Mouse (Mus musculus): ENCODE results near the gene Runx2. TPM values are rescaled to one million over a fixed set of nuclear protein-coding genes. Genes with fewer than 3 reads are reported as not detected.

Runx2 gene
- polyA plus RNA-seq, 1 experiment, result not detected

DNA sequence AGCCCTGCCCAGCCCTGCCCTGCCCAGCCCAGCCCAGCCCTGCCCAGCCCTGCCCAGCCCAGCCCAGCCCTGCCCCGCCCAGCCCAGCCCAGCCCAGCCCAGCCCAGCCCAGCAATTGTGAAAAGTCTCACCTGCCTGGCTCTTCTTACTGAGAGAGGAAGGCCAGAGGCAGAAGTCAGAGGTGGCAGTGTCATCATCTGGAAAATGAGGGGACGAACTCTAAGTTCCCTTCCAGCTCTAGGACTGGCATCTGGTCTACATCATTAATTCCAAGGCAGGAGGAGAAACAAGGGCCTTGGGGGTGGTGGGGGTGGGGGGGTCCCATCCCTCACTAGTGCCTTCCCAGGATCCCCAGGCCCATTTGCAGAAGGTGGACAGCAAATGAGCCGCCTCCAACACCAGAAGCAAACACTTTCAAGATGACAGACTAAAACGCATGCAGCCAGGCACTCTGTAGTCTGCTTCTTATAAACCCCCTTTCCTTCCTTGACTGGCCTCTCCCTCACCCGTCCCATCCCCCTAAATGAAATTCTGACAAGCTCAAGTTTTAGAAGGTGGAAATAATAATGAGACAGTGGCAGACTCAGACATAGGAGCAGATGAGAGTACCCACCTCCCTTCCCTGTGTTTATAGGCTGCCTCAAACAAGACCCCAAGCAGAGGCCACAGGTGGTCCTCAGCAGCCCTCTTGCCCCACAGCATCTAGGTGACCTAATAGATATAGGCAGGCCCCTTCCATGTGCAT is 204.5 kb downstream of the Runx2 start:
- TF ChIP-seq CTCF (IDR thresholded peaks at IDR 0.05; ENCODE audit: insufficient read depth, low read depth, low read length), result no peak
- TF ChIP-seq POLR2A (IDR thresholded peaks at IDR 0.05; ENCODE audit: insufficient read depth, low read depth, low read length), result no peak
- peaks cover 20% of the 10 kb centered on the region for H3K4me1 ChIP-seq (ENCODE audit: control insufficient read depth, insufficient read depth, low read length)
- no peak overlapping the region for H3K27ac ChIP-seq (ENCODE audit: insufficient read depth, low read depth, low read length)
- 83% methylated on average over 5 of the region's 5 CpGs for WGBS
- H3K4me3 ChIP-seq (ENCODE audit: insufficient read depth, low read depth, low read length), result no peak overlapping the region

DNA sequence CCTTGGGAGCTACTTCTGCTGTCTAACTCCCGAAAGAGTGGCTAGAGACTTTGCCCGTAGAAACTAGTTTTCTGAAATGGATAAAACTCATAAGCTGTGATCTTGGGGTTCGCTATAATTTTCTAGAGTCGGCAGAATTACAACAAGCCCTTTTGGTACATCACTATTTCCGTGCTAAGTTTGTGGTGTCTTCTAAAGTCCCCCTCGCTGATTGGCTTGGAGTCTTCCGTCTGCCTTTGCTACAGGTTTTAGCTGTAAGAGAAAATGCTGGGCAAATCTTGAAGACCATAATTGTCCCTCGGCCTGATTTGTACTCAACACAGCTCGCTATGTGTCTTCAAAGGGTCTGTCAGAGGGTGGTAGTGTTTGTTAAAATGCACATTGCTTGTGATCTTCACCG is 205.2 kb downstream of the Runx2 start:
- H3K27ac ChIP-seq (ENCODE audit: insufficient read depth, low read depth, low read length), result no peak overlapping the region
- H3K4me1 ChIP-seq (ENCODE audit: control insufficient read depth, insufficient read depth, low read length), result peaks cover 19% of the 10 kb centered on the region
- WGBS, result 91% methylated on average over 10 of the region's 10 CpGs
- H3K4me3 ChIP-seq (ENCODE audit: insufficient read depth, low read depth, low read length), result no peak overlapping the region
- TF ChIP-seq POLR2A (IDR thresholded peaks at IDR 0.05; ENCODE audit: insufficient read depth, low read depth, low read length), result no peak
- TF ChIP-seq CTCF (IDR thresholded peaks at IDR 0.05; ENCODE audit: insufficient read depth, low read depth, low read length), result no peak

GRCm38 (mm10) chr17:44608907-44609306 is 205.7 kb downstream of the Runx2 start:
- 89% methylated on average over 4 of the region's 4 CpGs for WGBS
- TF ChIP-seq POLR2A (IDR thresholded peaks at IDR 0.05; ENCODE audit: insufficient read depth, low read depth, low read length), result no peak
- no peak for TF ChIP-seq CTCF (IDR thresholded peaks at IDR 0.05; ENCODE audit: insufficient read depth, low read depth, low read length)
- peaks cover 17% of the 10 kb centered on the region for H3K4me1 ChIP-seq (ENCODE audit: control insufficient read depth, insufficient read depth, low read length)
- H3K4me3 ChIP-seq (ENCODE audit: insufficient read depth, low read depth, low read length), result no peak overlapping the region
- H3K27ac ChIP-seq (ENCODE audit: insufficient read depth, low read depth, low read length), result no peak overlapping the region

DNA sequence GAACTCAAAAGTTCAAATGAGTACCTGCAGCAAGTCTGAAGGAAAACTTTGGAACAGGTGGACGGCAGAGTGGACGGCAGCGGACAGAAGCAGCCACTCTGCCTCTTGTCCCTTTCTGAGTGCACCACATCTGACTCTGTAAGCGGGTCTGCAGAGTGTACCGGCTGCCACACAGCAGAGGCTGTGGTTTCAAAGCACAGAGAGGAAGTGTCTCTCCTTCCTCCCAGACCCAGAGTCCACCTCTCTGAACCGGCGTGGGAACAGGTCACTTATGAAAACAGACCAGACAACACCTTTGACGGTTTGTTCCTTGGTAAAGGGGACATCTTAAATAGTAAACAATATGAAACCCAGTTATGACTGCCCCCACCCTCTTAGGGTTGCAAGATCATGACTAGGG is 207.2 kb downstream of the Runx2 start:
- TF ChIP-seq POLR2A (IDR thresholded peaks at IDR 0.05; ENCODE audit: insufficient read depth, low read depth, low read length) (no peak), CTCF (IDR thresholded peaks at IDR 0.05; ENCODE audit: insufficient read depth, low read depth, low read length) (no peak)
- 95% methylated on average over 8 of the region's 8 CpGs for WGBS
- no peak overlapping the region for H3K4me3 ChIP-seq (ENCODE audit: insufficient read depth, low read depth, low read length)
- H3K27ac ChIP-seq (ENCODE audit: insufficient read depth, low read depth, low read length), result no peak overlapping the region
- H3K4me1 ChIP-seq (ENCODE audit: control insufficient read depth, insufficient read depth, low read length), result peaks cover 11% of the 10 kb centered on the region

GRCm38 (mm10) chr17:44606245-44606644 is 208.4 kb downstream of the Runx2 start:
- WGBS, result 94% methylated on average over 7 of the region's 7 CpGs
- Histone ChIP-seq H3K4me3 (ENCODE audit: insufficient read depth, low read depth, low read length) (no peak overlapping the region), H3K4me1 (ENCODE audit: control insufficient read depth, insufficient read depth, low read length) (peaks cover 15% of the 10 kb centered on the region), H3K27ac (ENCODE audit: insufficient read depth, low read depth, low read length) (no peak overlapping the region)
- no peak for TF ChIP-seq POLR2A (IDR thresholded peaks at IDR 0.05; ENCODE audit: insufficient read depth, low read depth, low read length)
- no peak for TF ChIP-seq CTCF (IDR thresholded peaks at IDR 0.05; ENCODE audit: insufficient read depth, low read depth, low read length)

DNA sequence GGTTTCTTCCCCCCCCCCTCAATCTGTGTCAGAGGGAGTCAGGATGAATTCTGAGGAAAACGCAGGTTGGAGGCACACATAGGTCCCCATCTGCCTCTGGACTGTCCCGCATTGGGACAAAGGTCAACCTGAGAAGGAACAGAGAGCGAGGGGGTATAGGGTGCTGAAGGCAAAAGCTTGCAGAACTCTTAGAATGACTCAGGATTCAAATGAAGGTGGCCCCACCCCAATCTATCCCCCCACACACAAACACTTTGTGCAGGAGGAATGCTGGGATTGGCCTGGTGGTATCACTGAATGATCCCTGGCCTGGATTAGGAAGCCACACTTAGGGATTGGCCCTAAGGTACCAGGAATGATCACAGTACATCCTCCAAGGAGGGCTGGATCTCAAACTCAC is 208.8 kb downstream of the Runx2 start:
- Histone ChIP-seq H3K4me3 (ENCODE audit: insufficient read depth, low read depth, low read length) (no peak overlapping the region), H3K4me1 (ENCODE audit: control insufficient read depth, insufficient read depth, low read length) (peaks cover 17% of the 10 kb centered on the region), H3K27ac (ENCODE audit: insufficient read depth, low read depth, low read length) (no peak overlapping the region)
- TF ChIP-seq CTCF (IDR thresholded peaks at IDR 0.05; ENCODE audit: insufficient read depth, low read depth, low read length), result no peak
- no peak for TF ChIP-seq POLR2A (IDR thresholded peaks at IDR 0.05; ENCODE audit: insufficient read depth, low read depth, low read length)
- 87% methylated on average over 3 of the region's 3 CpGs for WGBS

DNA sequence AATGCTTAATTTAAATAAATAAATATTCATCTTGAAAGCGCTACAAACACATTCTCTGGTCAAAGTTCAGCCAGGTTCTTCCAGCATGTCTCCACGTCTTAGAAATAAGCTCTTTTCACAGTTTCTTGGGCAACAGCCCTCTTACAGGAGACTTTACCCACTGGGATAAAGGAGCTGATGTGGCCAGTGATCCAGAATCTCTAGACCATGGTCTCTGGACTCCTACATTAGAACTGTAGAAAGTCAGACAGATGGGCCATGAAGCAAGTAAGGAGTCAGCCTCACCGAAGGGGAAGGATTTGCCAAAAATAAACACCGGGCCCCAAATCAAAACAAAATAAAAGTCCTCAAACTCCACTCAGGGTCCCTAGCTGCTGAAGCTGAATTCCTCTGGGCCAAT is 211.4 kb downstream of the Runx2 start:
- WGBS, result 71% methylated on average over 4 of the region's 4 CpGs
- H3K4me3 ChIP-seq (ENCODE audit: insufficient read depth, low read depth, low read length), result no peak overlapping the region
- H3K27ac ChIP-seq (ENCODE audit: insufficient read depth, low read depth, low read length), result no peak overlapping the region
- TF ChIP-seq POLR2A (IDR thresholded peaks at IDR 0.05; ENCODE audit: insufficient read depth, low read depth, low read length), result no peak
- no peak for TF ChIP-seq CTCF (IDR thresholded peaks at IDR 0.05; ENCODE audit: insufficient read depth, low read depth, low read length)
- peaks cover 21% of the 10 kb centered on the region for H3K4me1 ChIP-seq (ENCODE audit: control insufficient read depth, insufficient read depth, low read length)

DNA sequence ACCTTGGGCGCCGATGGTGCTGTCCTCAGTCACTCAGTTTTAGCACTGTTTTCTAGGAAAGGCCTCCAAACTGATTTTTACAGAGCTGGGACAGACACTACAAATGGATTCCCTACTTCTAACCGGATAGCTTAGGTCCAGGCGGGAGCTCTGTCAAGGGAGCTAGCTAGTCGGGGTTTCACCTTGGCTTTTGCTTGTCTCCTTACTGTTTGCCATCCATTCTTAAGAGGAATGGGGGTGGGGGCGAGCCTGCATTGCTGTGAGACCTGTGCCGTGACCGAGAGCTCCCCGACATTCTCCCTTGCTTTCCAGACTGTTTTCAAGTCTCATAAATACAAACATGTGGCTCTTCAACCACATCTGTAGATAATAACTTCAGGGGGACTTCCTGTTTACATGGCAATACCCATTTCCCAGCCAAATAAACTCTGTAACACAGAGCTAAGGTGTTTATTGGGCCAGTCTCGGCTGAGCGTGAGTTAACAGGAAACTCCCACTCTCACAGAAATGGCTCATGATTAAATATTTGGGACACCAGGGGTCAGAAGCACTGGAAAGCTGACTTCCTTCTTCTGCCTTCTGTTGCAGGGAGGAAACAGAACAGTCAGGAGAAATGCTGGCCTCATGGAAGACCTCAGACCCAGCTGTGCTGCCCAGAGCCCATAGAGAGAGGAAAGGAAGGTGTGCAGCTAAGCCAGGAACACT is 213.1 kb downstream of the Runx2 start:
- no peak for TF ChIP-seq POLR2A (IDR thresholded peaks at IDR 0.05; ENCODE audit: insufficient read depth, low read depth, low read length)
- no peak for TF ChIP-seq CTCF (IDR thresholded peaks at IDR 0.05; ENCODE audit: insufficient read depth, low read depth, low read length)

GRCm38 (mm10) chr17:44599856-44600255 is 214.7 kb downstream of the Runx2 start:
- no peak overlapping the region for H3K4me3 ChIP-seq (ENCODE audit: insufficient read depth, low read depth, low read length)
- WGBS, result 86% methylated on average over 1 of the region's 1 CpGs
- TF ChIP-seq POLR2A (IDR thresholded peaks at IDR 0.05; ENCODE audit: insufficient read depth, low read depth, low read length), result no peak
- H3K27ac ChIP-seq (ENCODE audit: insufficient read depth, low read depth, low read length), result no peak overlapping the region
- H3K4me1 ChIP-seq (ENCODE audit: control insufficient read depth, insufficient read depth, low read length), result peaks cover 16% of the 10 kb centered on the region

More for the DNA sequence above, 213.1 kb downstream of the Runx2 start:
- no peak overlapping the region for H3K4me3 ChIP-seq (ENCODE audit: insufficient read depth, low read depth, low read length)
- H3K27ac ChIP-seq (ENCODE audit: insufficient read depth, low read depth, low read length), result no peak overlapping the region
- peaks cover 23% of the 10 kb centered on the region for H3K4me1 ChIP-seq (ENCODE audit: control insufficient read depth, insufficient read depth, low read length)
- whole genome bisulfite sequencing, result 90% methylated on average over 11 of the region's 11 CpGs

Measured in olfactory bulb, adult 2 months (tissue).